Mouse (Mus musculus) heart, embryonic 15.5 days (tissue): ENCODE data around the gene Oxt. TPM values are rescaled to one million over a fixed set of nuclear protein-coding genes. Genes with fewer than 3 reads are reported as not detected.
A peak's percentile ranks its signal among the peaks of the same experiment; 100 is the strongest.

Source experiments
- ATAC-seq: fragments of 200-750 bp; cut with Nextera tagmentation; replicated peaks from 2 replicates; pipeline ENCODE4 v1.8.0; 2017; ENCODE audit warnings: low read depth, moderate TSS enrichment; ENCODE audit not compliant: insufficient number of reproducible peaks, insufficient read depth, low FRiP score
- H3K27ac ChIP-seq: fragments of 300-500 bp; sonication (generic); 2 replicates; pipeline ENCODE4 v1.5.1; 2015; ENCODE audit warnings: mild to moderate bottlenecking, inconsistent platforms
- H3K27me3 ChIP-seq: fragments of 300-500 bp; sonication (generic); 2 replicates; pipeline ENCODE4 v1.6.1; 2015; ENCODE audit warnings: inconsistent platforms
- H3K36me3 ChIP-seq: fragments of 300-500 bp; sonication (generic); 2 replicates; pipeline ENCODE4 v1.6.1; 2015; ENCODE audit warnings: mild to moderate bottlenecking, inconsistent platforms
- H3K4me1 ChIP-seq: fragments of 300-500 bp; sonication (generic); replicated peaks from 2 replicates; pipeline ENCODE4 v1.6.1; 2015; ENCODE audit warnings: inconsistent platforms
- H3K4me2 ChIP-seq: fragments of 300-500 bp; sonication (generic); 2 replicates; pipeline ENCODE4 v1.6.1; 2015; ENCODE audit warnings: inconsistent platforms, mild to moderate bottlenecking, moderate library complexity
- H3K4me3 ChIP-seq: fragments of 300-500 bp; sonication (generic); 2 replicates; pipeline ENCODE4 v1.5.1; 2015; ENCODE audit warnings: mild to moderate bottlenecking, inconsistent platforms
- H3K9ac ChIP-seq: fragments of 300-500 bp; sonication (generic); 2 replicates; pipeline ENCODE4 v1.6.1; 2015; ENCODE audit warnings: mild to moderate bottlenecking, inconsistent platforms
- H3K9me3 ChIP-seq: fragments of 300-500 bp; sonication (generic); replicated peaks from 2 replicates; pipeline ENCODE4 v1.6.1; 2016; ENCODE audit warnings: inconsistent platforms
- WGBS: fragments of 180-500 bp; shearing (Covaris S2); methylation state at CpG from one replicate; pipeline ENCODE4 v1.1.7; 2015; ENCODE audit warnings: mixed read lengths; 5-methylcytosine and 5-hydroxymethylcytosine counted together
- polyA plus RNA-seq: library from polyadenylated mRNA; unstranded; fragments of >200 nt; fragmentation: Nextera tagmentation; extraction: Ambion mirVana; gene quantifications from 2 replicates; pipeline ENCODE4 v1.2.1, GENCODE M21; 2015

The Oxt gene
- polyA plus RNA-seq, 1 experiment from 2014 or later, result not detected

GRCm38 (mm10) chr2:130578148-130578547, 2.2 kb downstream of the Oxt start:
- no peak overlapping the region for H3K4me2 ChIP-seq
- H3K9me3 ChIP-seq, result no peaks in the 10 kb centered on the region
- WGBS, result 14% methylated on average over 11 of the region's 11 CpGs
- peaks cover 94% of the 10 kb centered on the region for H3K27me3 ChIP-seq
- peaks cover 43% of the 10 kb centered on the region for H3K4me1 ChIP-seq
- no peak overlapping the region for H3K9ac ChIP-seq
- ATAC-seq, result no peak
- H3K4me3 ChIP-seq, result no peak overlapping the region
- no peaks in the 10 kb centered on the region for H3K36me3 ChIP-seq
- no peak overlapping the region for H3K27ac ChIP-seq

DNA sequence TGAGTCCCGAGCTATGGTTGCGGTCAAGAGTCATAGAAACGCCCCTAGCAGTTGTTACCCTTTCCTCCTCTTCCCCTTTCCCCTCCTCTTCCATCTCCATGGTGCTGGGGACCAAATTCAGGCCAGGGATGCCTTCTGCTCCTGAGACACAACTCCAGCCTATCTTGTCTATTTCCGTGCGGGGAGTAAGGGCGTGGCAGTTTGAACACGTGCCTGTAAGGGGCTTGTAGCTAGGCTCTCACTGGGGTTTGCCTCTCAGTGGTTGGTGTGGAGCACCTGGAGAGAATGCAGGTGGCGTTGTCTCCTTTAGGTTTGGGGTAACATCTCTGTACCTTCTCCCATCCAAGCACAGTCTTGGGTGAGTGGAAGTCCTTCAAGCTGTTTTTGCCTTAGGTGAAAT, 3.8 kb downstream of the Oxt start:
- H3K4me1 ChIP-seq, result peaks cover 53% of the 10 kb centered on the region
- no peak for ATAC-seq
- H3K36me3 ChIP-seq, result no peaks in the 10 kb centered on the region
- no peak overlapping the region for H3K4me2 ChIP-seq
- peaks cover 84% of the 10 kb centered on the region for H3K27me3 ChIP-seq
- 11% methylated on average over 8 of the region's 8 CpGs for WGBS
- no peak overlapping the region for H3K27ac ChIP-seq
- no peaks in the 10 kb centered on the region for H3K9me3 ChIP-seq
- no peak overlapping the region for H3K4me3 ChIP-seq
- no peak overlapping the region for H3K9ac ChIP-seq

DNA sequence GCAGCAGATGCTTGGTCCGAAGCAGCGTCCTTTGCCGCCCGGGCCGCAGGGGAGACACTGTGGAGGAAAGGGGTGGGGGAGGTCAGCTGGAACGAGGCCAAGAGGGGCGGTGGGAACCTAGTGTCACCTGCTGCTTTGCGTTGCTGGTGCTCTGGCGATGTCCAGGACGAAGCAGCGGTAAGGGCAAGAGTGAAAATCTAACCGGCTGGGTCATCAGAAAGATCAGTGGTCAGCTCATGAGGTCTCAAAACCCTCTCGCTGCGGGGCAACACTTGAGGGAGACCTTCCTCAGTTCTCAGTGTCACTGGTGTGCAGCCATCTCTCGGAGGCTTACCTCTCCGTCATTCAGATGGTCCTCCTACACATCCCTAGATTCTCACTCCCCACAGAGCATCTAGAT, 5.2 kb downstream of the Oxt start:
- Histone ChIP-seq H3K9ac (no peak overlapping the region), H3K27ac (no peak overlapping the region), H3K9me3 (no peaks in the 10 kb centered on the region), H3K4me2 (peak overlapping the region; percentile 63), H3K4me3 (peak overlapping the region; percentile 41), H3K27me3 (peaks cover 70% of the 10 kb centered on the region), H3K4me1 (peaks cover 51% of the 10 kb centered on the region), H3K36me3 (no peaks in the 10 kb centered on the region)
- no peak for ATAC-seq
- 5% methylated on average over 16 of the region's 16 CpGs for WGBS

DNA sequence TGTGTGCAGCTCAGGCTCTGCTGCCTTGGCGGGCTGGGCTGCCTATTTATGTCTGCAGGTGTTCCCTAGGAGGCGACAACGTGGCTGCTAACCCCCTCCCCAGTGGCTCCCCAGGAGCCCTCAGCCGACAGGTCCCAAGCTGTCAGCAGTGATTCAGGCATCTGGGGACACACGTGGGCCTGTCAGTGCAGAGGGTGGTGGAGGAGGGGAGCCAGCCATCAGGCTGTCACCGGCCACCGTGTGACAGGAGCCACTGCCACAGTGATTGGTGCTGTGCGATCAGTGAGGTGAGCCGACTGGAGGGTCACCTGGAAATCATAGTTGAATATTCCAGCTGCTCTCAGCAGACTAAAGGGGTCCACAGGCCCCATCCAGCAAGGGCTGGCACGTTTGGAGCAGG, 6.6 kb downstream of the Oxt start, which contains the start of gene Avp:
Gene Avp, minus strand, starts transcription at position 3 of the 400 bp plus-strand sequence.
- Histone ChIP-seq H3K9me3 (no peaks in the 10 kb centered on the region), H3K27ac (no peak within 1 kb of the TSS), H3K9ac (no peak within 1 kb of the TSS), H3K27me3 (peaks cover 58% of the 10 kb centered on the region), H3K4me3 (no peak within 1 kb of the TSS), H3K36me3 (no peaks in the 10 kb centered on the region), H3K4me1 (peaks cover 37% of the 10 kb centered on the region), H3K4me2 (no peak within 1 kb of the TSS)
- 27% methylated on average over 10 of the region's 10 CpGs for WGBS
- ATAC-seq, result no peak

- H3K9ac ChIP-seq, result no peak overlapping the region
- no peak overlapping the region for H3K4me3 ChIP-seq
- ATAC-seq, result no peak
- WGBS, result 47% methylated on average over 10 of the region's 10 CpGs
- H3K9me3 ChIP-seq, result no peaks in the 10 kb centered on the region
- no peak overlapping the region for H3K4me2 ChIP-seq
- H3K4me1 ChIP-seq, result peaks cover 32% of the 10 kb centered on the region
- no peak overlapping the region for H3K27ac ChIP-seq
- peaks cover 43% of the 10 kb centered on the region for H3K27me3 ChIP-seq
- no peaks in the 10 kb centered on the region for H3K36me3 ChIP-seq
Measured at GRCm38 (mm10) chr2:130583902-130584560, 8.1 kb downstream of the Oxt start.

DNA sequence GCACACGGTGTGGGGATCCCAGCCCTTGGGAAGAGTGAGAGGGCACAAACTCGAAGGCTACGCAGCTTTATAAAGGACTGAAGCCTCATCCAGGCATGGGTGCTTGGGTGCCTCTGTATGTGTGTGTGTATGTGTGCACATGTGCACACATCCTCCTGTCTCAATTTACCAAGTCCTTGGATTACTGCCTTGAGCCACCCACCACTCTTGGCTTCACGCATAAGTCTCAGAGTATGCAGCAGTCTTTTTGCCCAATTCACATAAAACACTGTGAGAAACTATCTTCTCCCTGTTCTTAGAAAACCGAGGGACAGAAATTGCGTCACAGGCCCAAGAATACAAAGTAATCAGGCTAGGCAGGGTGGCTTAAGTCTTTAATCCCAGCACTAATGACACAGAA, 10.0 kb downstream of the Oxt start:
- Histone ChIP-seq H3K9ac (no peak overlapping the region), H3K4me1 (peaks cover 20% of the 10 kb centered on the region), H3K9me3 (no peaks in the 10 kb centered on the region), H3K4me3 (no peak overlapping the region), H3K36me3 (0 out of 2 replicates have a peak, but pooled peaks cover under 1% of the 10 kb centered on the region), H3K27ac (no peak overlapping the region), H3K27me3 (peaks cover 23% of the 10 kb centered on the region), H3K4me2 (no peak overlapping the region)
- WGBS, result 79% methylated on average over 6 of the region's 6 CpGs
- no peak for ATAC-seq

DNA sequence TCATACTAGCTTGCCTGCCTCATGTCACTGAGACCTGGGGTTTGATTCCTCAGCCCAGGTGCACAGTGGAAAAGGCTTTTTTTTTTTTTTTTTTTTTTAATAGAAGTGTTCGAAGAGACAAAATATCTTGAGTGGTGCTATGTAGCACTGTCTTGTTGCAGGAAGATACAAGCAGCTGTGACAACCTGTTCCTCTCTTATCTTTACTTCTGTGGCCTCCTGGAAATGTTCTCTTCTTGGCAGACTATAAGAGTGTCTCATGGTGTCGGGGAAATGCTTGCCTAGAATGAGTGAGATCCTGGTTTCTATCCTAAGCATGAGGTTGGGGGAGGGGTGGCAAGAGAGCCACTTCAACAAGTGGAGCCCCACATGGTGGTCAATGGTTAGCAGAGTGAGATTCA, 12.4 kb downstream of the Oxt start:
- H3K27me3 ChIP-seq, result no peaks in the 10 kb centered on the region
- H3K9me3 ChIP-seq, result no peaks in the 10 kb centered on the region
- ATAC-seq, result no peak
- no peak overlapping the region for H3K27ac ChIP-seq
- 44% methylated on average over 2 of the region's 2 CpGs for WGBS
- peaks cover 12% of the 10 kb centered on the region for H3K4me1 ChIP-seq
- H3K9ac ChIP-seq, result no peak overlapping the region
- no peak overlapping the region for H3K4me3 ChIP-seq
- no peak overlapping the region for H3K4me2 ChIP-seq
- 0 out of 2 replicates have a peak, but pooled peaks cover 6% of the 10 kb centered on the region for H3K36me3 ChIP-seq

DNA sequence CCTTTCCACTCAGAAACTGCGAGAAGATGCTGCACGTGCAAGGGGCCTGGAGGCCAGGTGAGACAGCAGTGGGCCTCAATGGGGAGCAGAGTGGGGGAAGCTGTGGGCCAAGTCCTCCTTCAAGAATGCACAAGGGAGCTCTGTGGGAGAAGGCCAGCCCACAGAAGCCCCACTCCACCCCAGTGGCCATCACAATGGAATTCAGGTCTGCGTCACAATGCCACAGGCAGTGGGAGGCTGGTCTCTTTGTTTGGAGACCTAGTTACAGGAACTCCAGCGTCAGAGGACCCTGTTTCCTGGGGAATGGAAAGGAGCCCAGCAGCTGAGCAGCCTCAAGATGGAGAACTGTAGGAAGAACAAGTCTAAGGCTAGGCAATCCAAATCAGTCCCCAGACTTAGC, 13.2 kb downstream of the Oxt start:
- 74% methylated on average over 4 of the region's 4 CpGs for WGBS
- Histone ChIP-seq H3K9ac (no peak overlapping the region), H3K27me3 (no peaks in the 10 kb centered on the region), H3K4me2 (no peak overlapping the region), H3K36me3 (0 out of 2 replicates have a peak, but pooled peaks cover 6% of the 10 kb centered on the region), H3K9me3 (no peaks in the 10 kb centered on the region), H3K4me1 (peaks cover 5% of the 10 kb centered on the region; the same call in 1 of the 2 replicates), H3K27ac (no peak overlapping the region), H3K4me3 (no peak overlapping the region)
- ATAC-seq, result no peak

- Histone ChIP-seq H3K27ac (no peak overlapping the region), H3K9ac (no peak overlapping the region), H3K4me1 (0 out of 2 replicates have a peak, but pooled peaks cover 4% of the 10 kb centered on the region), H3K4me3 (no peak overlapping the region), H3K9me3 (no peaks in the 10 kb centered on the region), H3K36me3 (0 out of 2 replicates have a peak, but pooled peaks cover 6% of the 10 kb centered on the region), H3K27me3 (no peaks in the 10 kb centered on the region), H3K4me2 (no peak overlapping the region)
- WGBS, result 92% methylated on average over 2 of the region's 2 CpGs
- ATAC-seq, result no peak
Measured at GRCm38 (mm10) chr2:130589761-130590160, 13.8 kb downstream of the Oxt start.

- no peak overlapping the region for H3K4me2 ChIP-seq
- peaks cover 18% of the 10 kb centered on the region; the same call in 1 of the 2 replicates for H3K36me3 ChIP-seq
- no peaks in the 10 kb centered on the region for H3K27me3 ChIP-seq
- 88% methylated on average over 2 of the region's 2 CpGs for WGBS
- no peak overlapping the region for H3K27ac ChIP-seq
- ATAC-seq, result no peak
- 0 out of 2 replicates have a peak, but pooled peaks cover 4% of the 10 kb centered on the region for H3K4me1 ChIP-seq
- no peak overlapping the region for H3K4me3 ChIP-seq
- H3K9ac ChIP-seq, result no peak overlapping the region
- H3K9me3 ChIP-seq, result no peaks in the 10 kb centered on the region
Measured at GRCm38 (mm10) chr2:130591016-130591415, 15.0 kb downstream of the Oxt start.

GRCm38 (mm10) chr2:130595596-130595995, 19.6 kb downstream of the Oxt start:
- Histone ChIP-seq H3K36me3 (peaks cover 39% of the 10 kb centered on the region), H3K4me1 (no peaks in the 10 kb centered on the region), H3K9me3 (no peaks in the 10 kb centered on the region), H3K4me2 (no peak overlapping the region), H3K9ac (no peak overlapping the region), H3K27me3 (no peaks in the 10 kb centered on the region), H3K4me3 (no peak overlapping the region), H3K27ac (no peak overlapping the region)
- ATAC-seq, result no peak
- WGBS, result 70% methylated on average over 1 of the region's 1 CpGs

- Histone ChIP-seq H3K4me2 (no peak overlapping the region), H3K4me3 (no peak overlapping the region), H3K36me3 (peaks cover 46% of the 10 kb centered on the region), H3K9ac (no peak overlapping the region), H3K4me1 (no peaks in the 10 kb centered on the region), H3K9me3 (no peaks in the 10 kb centered on the region), H3K27me3 (no peaks in the 10 kb centered on the region), H3K27ac (no peak overlapping the region)
- ATAC-seq, result no peak
- WGBS, result 13% methylated on average over 1 of the region's 1 CpGs
Measured at GRCm38 (mm10) chr2:130597601-130598010, 21.6 kb downstream of the Oxt start.
